Mouse (Mus musculus) embryonic facial prominence, embryonic 10.5 days (tissue): ENCODE data around the gene Stt3a. TPM values are rescaled to one million over a fixed set of nuclear protein-coding genes. Genes with fewer than 3 reads are reported as not detected.

Source experiments
- DNase-seq: peaks from one replicate; pipeline ENCODE4 v3.0.0-alpha.2; 2017; ENCODE audit warnings: low spot score
- H3K27ac ChIP-seq: fragments of 300-500 bp; sonication (generic); replicated peaks from 2 replicates; pipeline ENCODE4 v1.5.1; 2016; ENCODE audit warnings: mild to moderate bottlenecking
- H3K27me3 ChIP-seq: fragments of 300-500 bp; sonication (generic); replicated peaks from 2 replicates; pipeline ENCODE4 v1.6.1; 2016; ENCODE audit warnings: low read depth, mild to moderate bottlenecking; ENCODE audit not compliant: poor library complexity, severe bottlenecking
- H3K36me3 ChIP-seq: fragments of 300-500 bp; sonication (generic); replicated peaks from 2 replicates; pipeline ENCODE4 v1.6.1; 2016; ENCODE audit warnings: mild to moderate bottlenecking, moderate library complexity
- H3K4me1 ChIP-seq: fragments of 300-500 bp; sonication (generic); 2 replicates; pipeline ENCODE4 v1.6.1; 2016
- H3K4me3 ChIP-seq: fragments of 300-500 bp; sonication (generic); 2 replicates; pipeline ENCODE4 v1.5.1; 2016; ENCODE audit warnings: mild to moderate bottlenecking, moderate library complexity
- H3K9me3 ChIP-seq: fragments of 300-500 bp; sonication (generic); 2 replicates; pipeline ENCODE4 v1.6.1; 2016; ENCODE audit warnings: mild to moderate bottlenecking
- WGBS: fragments of 180-500 bp; shearing (Covaris S2); methylation state at CpG from one replicate; pipeline ENCODE4 v1.1.7; 2016; 5-methylcytosine and 5-hydroxymethylcytosine counted together
- polyA plus RNA-seq: library from polyadenylated mRNA; unstranded; fragments of >200 nt; fragmentation: Nextera tagmentation; extraction: Ambion mirVana; gene quantifications from 2 replicates; pipeline ENCODE4 v1.2.1, GENCODE M21; 2016

Stt3a gene
- polyA plus RNA-seq, 1 experiment from 2014 or later = 177 TPM

DNA sequence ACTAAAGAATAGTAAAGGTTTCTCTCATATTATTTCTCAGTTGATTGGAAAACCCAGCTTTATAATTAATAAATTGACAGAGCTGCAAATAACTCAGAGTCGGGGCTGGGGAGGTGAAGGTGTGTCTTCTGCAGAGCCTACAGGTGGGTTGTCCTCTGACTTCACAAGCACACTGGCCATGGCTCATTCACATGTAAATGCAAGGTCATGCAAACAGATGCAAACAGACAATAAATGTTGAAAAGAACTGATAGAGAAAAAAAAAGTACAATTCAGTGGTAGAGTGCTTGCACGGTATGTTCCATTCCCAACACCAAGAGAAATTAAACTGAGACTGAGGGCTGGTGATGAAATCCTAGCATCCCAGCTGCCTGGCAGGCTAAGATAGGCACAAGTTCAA is 27.0 kb upstream of the Stt3a start:
- no peak overlapping the region for H3K27ac ChIP-seq
- DNase-seq = no peak
- H3K9me3 ChIP-seq = no peaks in the 10 kb centered on the region
- peaks cover 13% of the 10 kb centered on the region for H3K4me1 ChIP-seq
- peaks cover 33% of the 10 kb centered on the region for H3K36me3 ChIP-seq
- WGBS = 80% methylated on average over 2 of the region's 2 CpGs
- no peak overlapping the region for H3K4me3 ChIP-seq
- no peaks in the 10 kb centered on the region for H3K27me3 ChIP-seq

GRCm38 (mm10) chr9:36792191-36792590 is 24.7 kb upstream of the Stt3a start:
- Histone ChIP-seq H3K4me3 (no peak overlapping the region), H3K36me3 (peaks cover 56% of the 10 kb centered on the region), H3K4me1 (peaks cover 13% of the 10 kb centered on the region), H3K27ac (no peak overlapping the region), H3K9me3 (no peaks in the 10 kb centered on the region), H3K27me3 (no peaks in the 10 kb centered on the region)
- no peak for DNase-seq
- WGBS = 95% methylated on average over 3 of the region's 3 CpGs

DNA sequence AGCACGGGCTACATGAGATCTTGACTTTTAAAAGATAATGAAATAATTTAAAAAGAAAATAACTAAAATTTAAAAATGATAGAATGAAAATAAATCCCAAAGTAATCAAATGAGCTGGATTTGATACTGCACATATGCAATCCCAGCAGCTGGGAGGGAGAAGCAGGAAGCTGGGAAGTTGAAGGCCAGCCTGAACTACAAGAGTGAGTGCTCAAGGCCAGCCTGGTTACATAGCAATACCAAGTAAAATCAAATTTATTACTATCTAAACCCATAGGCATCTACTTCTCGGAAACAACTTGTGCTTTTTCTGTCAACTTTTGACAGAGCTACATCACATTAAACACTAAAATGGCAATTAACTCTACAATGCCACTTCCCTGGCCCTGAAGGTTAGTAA is 16.4 kb upstream of the Stt3a start:
- WGBS = 87% methylated on average over 2 of the region's 2 CpGs
- no peaks in the 10 kb centered on the region for H3K27me3 ChIP-seq
- H3K36me3 ChIP-seq = peaks cover 99% of the 10 kb centered on the region

DNA sequence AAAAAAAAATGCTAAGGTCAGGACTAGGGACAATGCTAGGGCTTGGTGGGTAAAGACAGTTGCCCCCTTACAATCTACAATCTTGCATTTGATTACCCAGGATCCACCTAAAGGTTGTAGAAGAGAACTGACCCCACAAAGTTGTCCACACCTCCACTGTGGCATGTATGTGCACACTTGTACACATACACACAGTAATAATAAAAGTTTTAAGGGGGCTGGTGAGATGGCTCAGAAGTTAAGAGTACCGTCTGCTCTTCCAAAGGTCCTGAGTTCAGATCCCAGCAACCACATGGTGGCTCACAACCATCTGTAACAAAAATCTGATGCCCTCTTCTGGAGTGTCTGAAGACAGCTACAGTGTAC is 1.6 kb upstream of the Stt3a start:
- WGBS = 92% methylated on average over 1 of the region's 1 CpGs
- Histone ChIP-seq H3K4me1 (peaks cover 17% of the 10 kb centered on the region), H3K27ac (no peak overlapping the region), H3K4me3 (peak overlapping the region; percentile 93; the same call in 1 of the 2 replicates), H3K9me3 (no peaks in the 10 kb centered on the region), H3K27me3 (no peaks in the 10 kb centered on the region), H3K36me3 (peaks cover 11% of the 10 kb centered on the region)
- DNase-seq = no peak

More for the DNA sequence above, 16.4 kb upstream of the Stt3a start:
- no peaks in the 10 kb centered on the region for H3K4me1 ChIP-seq
- 0 out of 2 replicates have a peak, but pooled peaks cover 2% of the 10 kb centered on the region for H3K9me3 ChIP-seq
- H3K4me3 ChIP-seq = no peak overlapping the region
- no peak for DNase-seq
- no peak overlapping the region for H3K27ac ChIP-seq

DNA sequence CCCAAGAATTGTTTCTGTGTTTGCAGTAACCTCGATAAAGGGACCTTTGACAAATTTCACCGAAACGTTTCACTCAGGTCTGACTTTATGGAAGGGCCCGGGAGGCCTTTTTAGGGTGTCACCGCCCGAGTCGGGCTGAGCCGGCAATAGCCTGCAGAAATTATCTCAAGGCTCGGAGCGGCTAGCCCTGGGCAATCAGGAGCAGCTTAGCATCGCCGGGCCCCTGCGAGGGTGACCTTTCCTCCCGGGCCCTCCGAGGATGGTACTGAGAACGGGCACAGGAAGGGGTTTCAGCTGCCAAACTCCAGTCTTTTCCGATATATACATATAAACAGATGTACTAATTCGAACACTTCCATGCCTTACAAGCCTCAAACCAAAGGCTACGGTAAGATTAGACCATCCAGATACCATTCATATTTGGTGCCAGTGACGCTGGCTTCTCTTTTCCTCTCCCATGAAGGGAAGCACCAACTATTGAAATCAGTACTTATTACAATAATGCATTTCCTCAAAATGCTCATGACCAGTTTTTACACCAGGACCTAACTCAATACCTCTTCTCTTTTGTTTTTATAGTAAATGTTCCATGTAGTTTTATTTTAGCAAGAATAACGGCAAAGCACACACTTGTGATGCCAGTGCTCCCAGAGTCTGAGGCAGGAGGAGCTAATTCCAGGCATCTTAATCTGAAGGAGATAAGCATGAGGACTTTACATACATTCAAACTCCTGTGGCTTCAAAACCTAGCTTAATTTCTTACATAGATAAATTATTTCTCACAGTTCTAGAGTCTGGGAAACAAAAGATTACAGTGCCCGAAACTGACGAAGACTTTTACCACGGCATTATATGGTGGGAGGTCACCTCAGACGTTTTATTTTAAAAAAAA is 923 bp upstream of the Stt3a start:
- peaks cover 17% of the 10 kb centered on the region for H3K36me3 ChIP-seq
- H3K27ac ChIP-seq = peak overlapping the region; percentile 90
- H3K4me3 ChIP-seq = peak overlapping the region; percentile 93
- peaks cover 17% of the 10 kb centered on the region for H3K4me1 ChIP-seq
- WGBS = 14% methylated on average over 25 of the region's 25 CpGs
- H3K9me3 ChIP-seq = no peaks in the 10 kb centered on the region
- DNase-seq = peak; percentile 52
- H3K27me3 ChIP-seq = no peaks in the 10 kb centered on the region

- no peak for DNase-seq
- Histone ChIP-seq H3K36me3 (peaks cover 54% of the 10 kb centered on the region), H3K27ac (no peak overlapping the region), H3K9me3 (no peaks in the 10 kb centered on the region), H3K4me3 (no peak overlapping the region), H3K4me1 (peaks cover 17% of the 10 kb centered on the region), H3K27me3 (no peaks in the 10 kb centered on the region)
- 91% methylated on average over 1 of the region's 1 CpGs for WGBS
Measured at GRCm38 (mm10) chr9:36764378-36764777, 3.1 kb downstream of the Stt3a start.

DNA sequence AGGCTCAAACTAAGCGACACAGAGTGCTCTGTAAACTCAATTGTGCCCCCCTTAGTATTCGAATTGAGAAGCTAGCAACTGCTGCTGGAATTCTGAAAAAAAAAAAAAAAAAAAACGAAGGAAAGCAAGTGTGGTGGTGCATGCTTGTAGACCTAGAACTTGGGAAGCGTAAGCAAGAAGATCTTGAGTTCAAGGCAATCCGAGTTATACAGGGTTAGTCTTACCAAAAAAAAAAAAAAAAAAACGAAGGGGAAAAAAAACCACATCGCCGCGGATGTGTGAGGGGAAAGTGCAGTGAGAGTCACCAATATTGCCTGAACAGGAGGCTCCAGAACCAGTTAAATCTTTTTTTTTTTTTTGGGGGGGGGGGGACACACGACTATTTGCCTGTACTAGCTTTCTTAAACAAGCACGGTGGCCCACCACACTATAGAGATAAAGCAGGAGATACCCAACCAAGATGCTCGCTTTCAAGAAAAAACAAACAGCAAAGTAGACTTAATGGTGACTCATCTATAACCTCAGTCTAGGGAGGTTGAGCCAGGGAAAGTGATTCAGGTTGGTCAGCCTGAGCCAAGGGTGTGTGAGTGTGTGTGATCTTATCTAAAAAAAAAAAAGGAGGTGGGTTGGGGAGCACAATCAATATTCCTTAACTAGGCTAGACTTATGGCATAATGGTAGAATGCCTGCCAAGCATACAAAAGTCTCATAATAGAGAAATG is 40.3 kb downstream of the Stt3a start, which contains the start of gene Chek1:
Chek1 (minus strand) TSS at position 32 of the 722 bp plus-strand sequence.
- Histone ChIP-seq H3K4me1 (peaks cover 18% of the 10 kb centered on the region), H3K9me3 (no peaks in the 10 kb centered on the region), H3K4me3 (peak within 1 kb of the TSS; percentile 80), H3K27me3 (no peaks in the 10 kb centered on the region), H3K36me3 (peaks cover 54% of the 10 kb centered on the region), H3K27ac (peak within 1 kb of the TSS; percentile 96)
- DNase-seq = no peak
- 9% methylated on average over 12 of the region's 12 CpGs for WGBS

GRCm38 (mm10) chr9:36726131-36727033 is 41.1 kb downstream of the Stt3a start:
- under 1% methylated on average over 53 of the region's 53 CpGs for WGBS
- Histone ChIP-seq H3K36me3 (peaks cover 54% of the 10 kb centered on the region), H3K9me3 (no peaks in the 10 kb centered on the region), H3K4me3 (peak overlapping the region; percentile 80), H3K4me1 (peaks cover 18% of the 10 kb centered on the region), H3K27ac (peak overlapping the region; percentile 96), H3K27me3 (no peaks in the 10 kb centered on the region)
- peak; percentile 94 for DNase-seq

- H3K36me3 ChIP-seq = peaks cover 93% of the 10 kb centered on the region
- WGBS = 82% methylated on average over 3 of the region's 3 CpGs
Measured at GRCm38 (mm10) chr9:36716624-36717023, 50.9 kb downstream of the Stt3a start.

DNA sequence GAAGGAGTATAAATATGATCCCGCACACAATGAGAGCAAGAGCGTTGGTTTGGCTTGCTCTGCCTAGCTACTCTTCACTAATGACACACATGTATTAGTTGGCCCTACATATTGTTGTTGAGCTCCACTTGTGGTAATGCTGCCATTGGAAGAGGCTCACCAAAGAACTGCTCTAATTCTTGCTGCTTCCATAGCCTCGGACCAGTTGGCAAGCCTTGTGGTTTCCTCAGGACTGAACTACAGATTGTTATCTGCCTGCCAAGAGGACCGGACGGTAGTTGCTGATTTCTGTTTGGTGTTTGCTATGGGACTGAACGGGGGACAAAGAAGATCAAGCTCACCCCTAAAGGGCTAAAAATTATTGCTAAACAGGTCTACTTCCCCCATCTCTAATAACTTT is 60.2 kb downstream of the Stt3a start:
- Histone ChIP-seq H3K36me3 (peaks cover 63% of the 10 kb centered on the region), H3K4me3 (no peak overlapping the region), H3K27ac (no peak overlapping the region), H3K4me1 (no peaks in the 10 kb centered on the region), H3K27me3 (no peaks in the 10 kb centered on the region), H3K9me3 (no peaks in the 10 kb centered on the region)
- 94% methylated on average over 6 of the region's 6 CpGs for WGBS
- DNase-seq = no peak

More at GRCm38 (mm10) chr9:36716624-36717023, 50.9 kb downstream of the Stt3a start:
- H3K27ac ChIP-seq = no peak overlapping the region
- no peak overlapping the region for H3K4me3 ChIP-seq
- H3K4me1 ChIP-seq = no peaks in the 10 kb centered on the region
- no peaks in the 10 kb centered on the region for H3K27me3 ChIP-seq
- no peaks in the 10 kb centered on the region for H3K9me3 ChIP-seq
- no peak for DNase-seq

- no peak for DNase-seq
- no peaks in the 10 kb centered on the region for H3K9me3 ChIP-seq
- no peak overlapping the region for H3K27ac ChIP-seq
- 87% methylated on average over 3 of the region's 3 CpGs for whole genome bisulfite sequencing
- H3K4me3 ChIP-seq = no peak overlapping the region
- H3K4me1 ChIP-seq = no peaks in the 10 kb centered on the region
- H3K27me3 ChIP-seq = no peaks in the 10 kb centered on the region
- peaks cover 49% of the 10 kb centered on the region for H3K36me3 ChIP-seq
Measured at GRCm38 (mm10) chr9:36705923-36706322, 61.6 kb downstream of the Stt3a start.

DNA sequence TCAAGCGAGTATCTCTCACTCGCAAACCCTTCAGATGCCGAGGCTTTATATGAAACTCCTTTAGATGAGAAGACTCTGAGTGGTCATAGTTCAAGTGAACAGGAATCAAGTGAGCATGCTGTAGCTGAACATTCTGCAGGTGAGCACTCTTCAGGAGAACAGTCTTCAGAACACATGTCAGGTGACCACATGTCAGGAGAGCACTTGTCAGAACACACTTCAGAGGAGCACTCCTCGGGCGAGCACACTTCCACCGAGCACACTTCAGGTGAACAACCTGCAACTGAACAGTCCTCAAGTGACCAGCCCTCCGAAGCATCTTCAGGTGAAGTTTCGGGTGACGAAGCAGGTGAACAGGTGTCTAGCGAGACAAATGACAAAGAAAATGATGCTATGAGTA is 73.2 kb downstream of the Stt3a start:
- H3K36me3 ChIP-seq = no peaks in the 10 kb centered on the region
- no peaks in the 10 kb centered on the region for H3K27me3 ChIP-seq
- WGBS = 95% methylated on average over 10 of the region's 10 CpGs
- H3K4me3 ChIP-seq = no peak overlapping the region
- H3K4me1 ChIP-seq = no peaks in the 10 kb centered on the region
- no peak overlapping the region for H3K27ac ChIP-seq
- no peaks in the 10 kb centered on the region for H3K9me3 ChIP-seq
- no peak for DNase-seq
